Mouse (Mus musculus) heart, embryonic 15.5 days (tissue): ENCODE measurements around the gene Creb5. TPM values are rescaled to one million over a fixed set of nuclear protein-coding genes. Genes with fewer than 3 reads are reported as not detected.

Source experiments
- ATAC-seq: fragments of 200-750 bp; cut with Nextera tagmentation; replicated peaks from 2 replicates; pipeline ENCODE4 v1.8.0; 2017; ENCODE audit warnings: low read depth, moderate TSS enrichment; ENCODE audit not compliant: insufficient number of reproducible peaks, insufficient read depth, low FRiP score
- H3K27ac ChIP-seq: fragments of 300-500 bp; sonication (generic); 2 replicates; pipeline ENCODE4 v1.5.1; 2015; ENCODE audit warnings: mild to moderate bottlenecking, inconsistent platforms
- H3K27me3 ChIP-seq: fragments of 300-500 bp; sonication (generic); 2 replicates; pipeline ENCODE4 v1.6.1; 2015; ENCODE audit warnings: inconsistent platforms
- H3K36me3 ChIP-seq: fragments of 300-500 bp; sonication (generic); 2 replicates; pipeline ENCODE4 v1.6.1; 2015; ENCODE audit warnings: mild to moderate bottlenecking, inconsistent platforms
- H3K4me1 ChIP-seq: fragments of 300-500 bp; sonication (generic); replicated peaks from 2 replicates; pipeline ENCODE4 v1.6.1; 2015; ENCODE audit warnings: inconsistent platforms
- H3K4me2 ChIP-seq: fragments of 300-500 bp; sonication (generic); 2 replicates; pipeline ENCODE4 v1.6.1; 2015; ENCODE audit warnings: inconsistent platforms, mild to moderate bottlenecking, moderate library complexity
- H3K4me3 ChIP-seq: fragments of 300-500 bp; sonication (generic); 2 replicates; pipeline ENCODE4 v1.5.1; 2015; ENCODE audit warnings: mild to moderate bottlenecking, inconsistent platforms
- H3K9ac ChIP-seq: fragments of 300-500 bp; sonication (generic); 2 replicates; pipeline ENCODE4 v1.6.1; 2015; ENCODE audit warnings: mild to moderate bottlenecking, inconsistent platforms
- H3K9me3 ChIP-seq: fragments of 300-500 bp; sonication (generic); replicated peaks from 2 replicates; pipeline ENCODE4 v1.6.1; 2016; ENCODE audit warnings: inconsistent platforms
- WGBS: fragments of 180-500 bp; shearing (Covaris S2); methylation state at CpG from one replicate; pipeline ENCODE4 v1.1.7; 2015; ENCODE audit warnings: mixed read lengths; 5-methylcytosine and 5-hydroxymethylcytosine counted together
- polyA plus RNA-seq: library from polyadenylated mRNA; unstranded; fragments of >200 nt; fragmentation: Nextera tagmentation; extraction: Ambion mirVana; gene quantifications from 2 replicates; pipeline ENCODE4 v1.2.1, GENCODE M21; 2015

Creb5 gene
- polyA plus RNA-seq, 1 experiment from 2014 or later = 30.9 TPM

DNA sequence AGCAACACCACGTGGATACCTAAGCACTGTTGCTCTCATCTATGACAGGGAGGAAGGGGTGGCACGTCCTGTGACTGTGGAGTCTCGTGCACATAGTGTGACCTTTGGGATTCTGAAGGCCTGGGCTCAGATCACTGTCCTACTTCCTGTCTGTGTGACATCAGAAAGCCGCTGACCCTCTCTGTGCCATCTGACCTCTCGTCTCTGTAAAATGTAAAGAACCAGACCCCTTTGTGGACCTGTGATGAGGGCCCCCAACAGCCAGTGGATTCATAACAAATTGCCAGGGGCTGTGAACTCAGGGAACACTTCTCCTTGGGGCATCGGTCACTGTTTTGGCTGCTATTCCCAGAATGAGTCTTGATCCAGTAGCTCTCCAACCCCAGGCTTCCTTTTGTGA, 289.8 kb downstream of the Creb5 start:
- Histone ChIP-seq H3K4me3 (no peak overlapping the region), H3K27ac (no peak overlapping the region), H3K36me3 (no peaks in the 10 kb centered on the region), H3K4me1 (peaks cover 33% of the 10 kb centered on the region), H3K9me3 (no peaks in the 10 kb centered on the region), H3K27me3 (no peaks in the 10 kb centered on the region), H3K9ac (no peak overlapping the region), H3K4me2 (no peak overlapping the region)
- no peak for ATAC-seq
- WGBS = 84% methylated on average over 6 of the region's 6 CpGs

DNA sequence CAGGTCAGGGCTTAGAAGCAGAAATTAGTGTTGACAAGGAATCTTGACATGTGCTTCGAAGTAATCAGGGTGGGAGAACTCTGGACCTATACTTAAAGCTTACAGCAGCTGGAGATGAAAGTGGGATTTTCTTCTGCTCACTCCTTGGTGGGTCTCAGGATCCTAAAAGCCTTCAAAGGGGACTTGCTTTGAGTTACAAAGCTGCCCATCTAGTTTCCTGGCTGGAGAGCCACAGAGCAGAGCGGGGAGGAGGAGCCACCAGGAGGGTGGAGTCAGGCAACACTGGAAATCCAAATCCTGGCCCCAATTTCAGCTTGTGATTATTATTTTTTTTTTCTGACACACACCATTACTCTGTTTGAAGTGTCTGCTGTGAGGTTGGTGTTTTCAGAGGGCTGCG, 290.7 kb downstream of the Creb5 start:
- Histone ChIP-seq H3K27ac (no peak overlapping the region), H3K4me1 (peaks cover 30% of the 10 kb centered on the region), H3K36me3 (no peaks in the 10 kb centered on the region), H3K27me3 (no peaks in the 10 kb centered on the region), H3K4me3 (no peak overlapping the region), H3K9me3 (no peaks in the 10 kb centered on the region), H3K4me2 (no peak overlapping the region), H3K9ac (no peak overlapping the region)
- ATAC-seq = no peak
- WGBS = 83% methylated on average over 3 of the region's 3 CpGs

DNA sequence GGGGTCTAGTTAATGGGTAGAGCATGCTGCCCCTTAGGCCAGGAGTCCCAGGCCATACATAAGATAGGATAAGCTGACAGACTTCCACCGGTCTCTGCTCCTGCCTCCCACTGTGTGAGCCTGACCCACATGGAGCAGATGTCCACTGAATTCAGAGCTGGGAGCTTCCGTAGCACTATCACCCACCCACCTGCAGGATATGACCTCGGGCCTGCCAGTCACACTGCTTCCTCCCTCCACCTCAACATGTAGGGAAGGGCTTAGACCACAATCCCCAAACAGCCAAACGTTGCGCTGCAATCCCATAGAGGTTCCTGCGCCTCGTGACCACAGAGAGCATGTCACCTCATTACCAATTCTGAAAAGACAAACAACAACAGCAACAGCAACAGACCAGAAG, 293.3 kb downstream of the Creb5 start:
- no peaks in the 10 kb centered on the region for H3K9me3 ChIP-seq
- H3K27me3 ChIP-seq = no peaks in the 10 kb centered on the region
- H3K4me2 ChIP-seq = no peak overlapping the region
- peaks cover 38% of the 10 kb centered on the region for H3K4me1 ChIP-seq
- peak; percentile 27; the same call in 1 of the 2 replicates for ATAC-seq
- no peaks in the 10 kb centered on the region for H3K36me3 ChIP-seq
- WGBS = 70% methylated on average over 7 of the region's 7 CpGs
- no peak overlapping the region for H3K9ac ChIP-seq
- no peak overlapping the region for H3K27ac ChIP-seq
- no peak overlapping the region for H3K4me3 ChIP-seq

DNA sequence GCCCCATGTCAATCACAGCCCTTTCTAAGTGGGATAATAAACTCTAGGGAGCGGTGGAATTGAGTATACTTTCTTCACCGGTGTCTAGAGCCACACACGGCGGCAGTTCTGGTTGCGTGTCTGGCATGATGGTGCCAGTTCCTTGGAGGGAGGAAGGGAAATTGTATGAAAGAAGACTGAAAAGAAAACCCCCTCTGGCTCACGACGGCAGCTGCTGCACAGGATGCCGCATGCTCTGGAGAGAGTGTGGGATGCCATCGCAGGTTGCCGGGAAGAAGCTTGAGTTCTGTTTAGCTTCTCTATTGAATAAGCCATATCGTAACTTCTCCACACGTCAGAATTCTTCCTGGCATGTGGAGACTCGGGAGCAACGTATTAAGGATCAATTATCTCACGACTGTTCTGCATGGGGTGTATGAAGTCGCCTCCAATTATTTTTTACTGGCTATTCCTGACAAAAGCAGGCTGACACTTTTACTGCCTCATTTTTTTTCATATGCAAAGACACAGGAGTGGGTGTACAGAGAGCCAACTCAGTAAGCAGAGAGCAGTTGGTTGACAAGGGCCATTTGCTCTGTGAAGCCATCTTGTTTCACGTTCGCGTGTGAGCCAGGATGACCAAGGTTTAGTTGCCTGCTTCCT, 296.3 kb downstream of the Creb5 start:
- Histone ChIP-seq H3K9me3 (no peaks in the 10 kb centered on the region), H3K9ac (no peak overlapping the region), H3K4me1 (peaks cover 29% of the 10 kb centered on the region), H3K4me3 (no peak overlapping the region), H3K4me2 (no peak overlapping the region), H3K27me3 (no peaks in the 10 kb centered on the region), H3K36me3 (no peaks in the 10 kb centered on the region), H3K27ac (no peak overlapping the region)
- 74% methylated on average over 19 of the region's 19 CpGs for WGBS
- ATAC-seq = no peak

DNA sequence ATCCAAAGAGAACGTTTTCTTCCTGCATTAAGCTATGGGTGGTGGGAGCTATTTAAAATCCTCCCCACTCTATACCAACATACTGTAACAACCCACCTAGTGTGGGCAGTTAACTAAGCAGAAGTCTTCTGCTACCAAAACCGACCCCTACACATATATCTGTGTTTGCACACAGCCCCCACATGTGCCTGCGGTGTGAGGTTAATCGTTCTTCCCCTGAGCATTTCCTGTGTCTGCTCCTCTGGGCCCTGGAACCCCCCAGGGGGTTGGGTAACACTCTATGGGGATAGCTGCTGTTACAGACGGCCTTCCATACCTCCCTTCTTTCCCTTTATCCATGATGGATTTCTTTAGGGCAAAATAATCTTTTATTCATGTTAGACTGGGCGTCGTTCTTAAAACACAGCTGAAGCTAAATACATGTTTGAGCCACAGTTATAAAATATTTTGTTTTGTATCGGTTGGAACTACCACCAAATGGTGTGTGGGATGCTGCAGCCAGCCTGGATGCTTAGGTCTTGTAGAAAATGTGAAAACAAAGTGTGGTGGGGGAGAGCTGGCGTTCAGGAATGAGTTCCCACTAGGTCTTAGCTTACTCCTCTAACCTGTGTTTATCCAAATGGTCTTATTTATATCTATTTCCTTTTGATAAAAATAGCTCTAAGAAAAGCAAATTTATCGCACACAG, 297.8 kb downstream of the Creb5 start:
- Histone ChIP-seq H3K27ac (no peak overlapping the region), H3K27me3 (no peaks in the 10 kb centered on the region), H3K4me3 (no peak overlapping the region), H3K36me3 (no peaks in the 10 kb centered on the region), H3K4me1 (peaks cover 33% of the 10 kb centered on the region), H3K4me2 (no peak overlapping the region), H3K9ac (no peak overlapping the region), H3K9me3 (no peaks in the 10 kb centered on the region)
- ATAC-seq = no peak
- WGBS = 47% methylated on average over 10 of the region's 10 CpGs

DNA sequence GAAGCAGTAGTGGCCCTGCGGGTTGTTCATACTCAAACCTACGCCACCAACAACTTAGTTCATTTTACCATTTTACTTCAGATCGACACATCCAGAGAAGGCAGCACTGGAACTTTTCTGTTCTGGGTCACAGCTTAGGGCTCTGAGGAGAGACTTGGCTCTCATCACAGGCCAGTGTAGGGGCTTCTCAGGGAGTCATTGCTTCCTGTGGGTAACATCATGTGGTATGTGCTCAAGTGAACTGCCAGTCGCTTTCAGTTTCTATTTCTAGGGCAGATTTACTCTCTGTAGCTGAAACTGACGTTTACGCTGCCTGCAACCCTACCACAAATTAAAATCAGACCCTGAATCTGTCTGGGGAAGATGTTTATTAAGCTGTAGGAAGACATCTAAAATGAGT, 302.7 kb downstream of the Creb5 start:
- no peak overlapping the region for H3K9ac ChIP-seq
- peak overlapping the region; percentile 57 for H3K27ac ChIP-seq
- H3K36me3 ChIP-seq = no peaks in the 10 kb centered on the region
- H3K27me3 ChIP-seq = no peaks in the 10 kb centered on the region
- H3K4me2 ChIP-seq = peak overlapping the region; percentile 36
- ATAC-seq = no peak
- no peak overlapping the region; the same call in 1 of the 2 replicates for H3K4me3 ChIP-seq
- H3K4me1 ChIP-seq = peaks cover 28% of the 10 kb centered on the region
- 62% methylated on average over 6 of the region's 6 CpGs for WGBS
- H3K9me3 ChIP-seq = no peaks in the 10 kb centered on the region

DNA sequence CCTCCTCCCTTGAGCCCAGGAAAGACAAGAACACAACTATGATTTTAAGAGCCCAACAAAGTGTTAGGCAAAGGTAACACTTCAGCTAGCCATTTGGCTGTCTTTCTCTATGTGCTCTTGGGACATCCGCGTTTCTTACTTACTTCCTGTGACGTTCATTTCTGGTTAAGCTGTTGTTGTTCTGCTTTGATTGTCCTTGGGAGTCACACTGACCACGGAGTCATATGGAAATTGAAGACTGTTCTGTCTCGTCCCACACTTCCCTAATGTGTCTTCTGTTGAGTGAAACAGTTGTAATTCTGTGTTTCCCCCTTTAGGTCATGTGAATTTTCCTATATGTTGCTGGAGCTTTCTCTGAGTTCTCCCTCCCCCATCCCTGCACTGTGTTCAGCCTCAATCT, 305.2 kb downstream of the Creb5 start:
- no peak for ATAC-seq
- H3K9me3 ChIP-seq = no peaks in the 10 kb centered on the region
- no peak overlapping the region for H3K4me2 ChIP-seq
- H3K36me3 ChIP-seq = no peaks in the 10 kb centered on the region
- no peak overlapping the region for H3K9ac ChIP-seq
- H3K4me1 ChIP-seq = peaks cover 23% of the 10 kb centered on the region
- H3K4me3 ChIP-seq = no peak overlapping the region
- no peak overlapping the region for H3K27ac ChIP-seq
- WGBS = 82% methylated on average over 5 of the region's 5 CpGs
- no peaks in the 10 kb centered on the region for H3K27me3 ChIP-seq

DNA sequence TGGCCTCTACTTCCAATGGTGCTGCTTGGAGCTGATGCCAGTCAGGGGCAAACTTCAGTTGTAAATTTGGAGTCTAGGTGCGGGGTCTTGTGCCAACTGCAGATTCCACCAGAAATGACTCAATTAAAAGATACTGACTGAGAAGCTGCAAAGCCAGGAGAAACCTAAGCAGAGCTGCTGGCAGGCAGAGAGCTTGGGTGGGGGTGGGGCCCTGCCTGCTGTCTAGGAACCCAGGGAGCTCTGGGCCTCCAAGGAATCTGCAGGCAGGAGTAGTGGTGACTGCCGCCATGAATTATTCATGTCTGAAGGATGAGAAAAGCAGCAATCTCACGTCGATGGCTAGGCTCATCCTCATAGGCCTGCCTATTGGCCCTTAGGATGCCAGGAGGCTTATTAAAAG, 306.5 kb downstream of the Creb5 start:
- Histone ChIP-seq H3K4me1 (peaks cover 23% of the 10 kb centered on the region), H3K9me3 (no peaks in the 10 kb centered on the region), H3K4me3 (no peak overlapping the region), H3K9ac (no peak overlapping the region), H3K27ac (no peak overlapping the region), H3K36me3 (no peaks in the 10 kb centered on the region), H3K4me2 (no peak overlapping the region), H3K27me3 (no peaks in the 10 kb centered on the region)
- no peak for ATAC-seq
- 39% methylated on average over 4 of the region's 4 CpGs for WGBS

DNA sequence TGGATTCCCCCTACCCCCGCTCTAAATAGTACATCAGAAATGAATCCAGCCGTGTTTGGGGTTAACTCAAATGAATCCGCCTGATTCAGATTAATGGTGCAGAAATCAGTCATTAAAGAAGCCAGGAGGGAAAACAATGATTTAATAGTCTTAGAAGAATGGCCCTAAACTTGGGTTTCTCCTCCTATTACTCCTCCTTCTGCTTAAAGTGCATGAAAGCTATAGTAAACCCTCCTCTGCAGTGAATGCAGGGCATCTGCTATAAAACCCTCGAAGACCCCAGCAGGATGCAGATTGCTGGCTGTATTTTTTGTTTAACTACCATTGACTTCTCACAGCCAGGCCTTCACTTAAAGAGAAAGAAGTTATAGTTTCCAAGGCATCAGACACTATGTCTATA, 307.2 kb downstream of the Creb5 start:
- WGBS = 81% methylated on average over 4 of the region's 4 CpGs
- H3K27ac ChIP-seq = no peak overlapping the region
- no peaks in the 10 kb centered on the region for H3K36me3 ChIP-seq
- H3K4me2 ChIP-seq = no peak overlapping the region
- no peak overlapping the region for H3K9ac ChIP-seq
- H3K27me3 ChIP-seq = no peaks in the 10 kb centered on the region
- H3K4me3 ChIP-seq = no peak overlapping the region
- ATAC-seq = no peak
- H3K4me1 ChIP-seq = peaks cover 23% of the 10 kb centered on the region
- H3K9me3 ChIP-seq = no peaks in the 10 kb centered on the region

DNA sequence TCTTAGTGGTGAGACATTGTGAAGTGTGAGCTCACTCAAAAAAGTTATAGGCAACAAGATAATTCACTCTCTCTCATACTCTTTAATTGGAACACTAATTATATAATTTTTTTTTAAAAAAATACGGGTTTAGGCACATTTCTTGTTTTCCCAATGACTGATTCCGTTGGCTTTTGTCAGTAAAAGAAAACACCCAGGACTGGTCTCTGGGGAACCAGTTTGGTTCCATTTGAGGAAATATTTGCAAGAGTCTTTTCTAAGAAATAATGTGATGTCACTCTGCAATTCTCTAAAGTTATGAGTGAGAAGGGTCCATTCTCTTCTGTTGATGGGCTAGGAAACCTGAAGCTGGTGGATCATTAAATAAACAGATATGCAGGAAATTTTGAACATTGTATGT, 309.3 kb downstream of the Creb5 start:
- Histone ChIP-seq H3K9me3 (no peaks in the 10 kb centered on the region), H3K9ac (no peak overlapping the region), H3K4me1 (peaks cover 17% of the 10 kb centered on the region), H3K4me3 (no peak overlapping the region), H3K27me3 (no peaks in the 10 kb centered on the region), H3K36me3 (no peaks in the 10 kb centered on the region), H3K4me2 (no peak overlapping the region), H3K27ac (no peak overlapping the region)
- no peak for ATAC-seq
- 76% methylated on average over 2 of the region's 2 CpGs for WGBS

DNA sequence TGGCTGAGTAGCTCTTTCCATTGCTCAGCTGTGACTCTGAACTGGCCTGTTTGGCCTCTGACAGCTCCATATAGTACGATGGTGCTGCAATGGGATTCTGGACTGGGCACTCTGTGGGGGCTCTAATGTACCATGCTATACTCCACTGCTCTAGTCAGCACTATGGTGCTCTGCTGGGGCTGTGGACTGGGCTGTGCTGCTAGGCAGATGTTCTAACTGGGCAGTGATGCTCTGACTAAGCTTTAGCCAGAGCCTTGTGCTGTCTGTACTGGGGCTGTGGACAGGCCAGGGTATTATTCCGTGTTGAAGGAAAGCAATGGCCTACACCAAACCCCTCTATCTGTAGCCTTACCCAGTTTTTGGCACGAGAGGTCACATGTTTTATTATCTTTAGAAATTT, 316.0 kb downstream of the Creb5 start:
- no peak overlapping the region for H3K4me3 ChIP-seq
- ATAC-seq = no peak

DNA sequence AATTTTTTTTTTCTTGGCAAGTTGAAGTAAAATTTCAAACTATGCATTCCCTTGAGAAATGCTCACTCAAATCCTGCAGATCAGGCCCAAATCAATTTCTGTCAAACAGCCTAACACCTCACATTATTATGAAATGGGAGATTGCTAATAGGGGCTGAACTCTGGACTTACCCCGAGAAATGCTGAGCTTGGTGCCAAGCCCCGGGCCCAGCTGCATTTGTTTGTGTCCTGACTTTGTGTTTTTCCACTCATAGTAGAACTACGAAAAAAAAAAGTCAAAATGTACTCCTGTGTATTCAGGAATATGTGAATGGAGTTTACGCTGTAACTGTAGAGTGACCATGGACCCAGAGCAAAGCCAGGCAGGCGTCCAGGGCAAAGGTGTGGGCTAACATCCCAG, 316.6 kb downstream of the Creb5 start:
- 65% methylated on average over 5 of the region's 5 CpGs for WGBS
- Histone ChIP-seq H3K4me2 (no peak overlapping the region), H3K27me3 (no peaks in the 10 kb centered on the region), H3K9ac (no peak overlapping the region), H3K4me1 (peaks cover 28% of the 10 kb centered on the region), H3K36me3 (no peaks in the 10 kb centered on the region), H3K9me3 (no peaks in the 10 kb centered on the region), H3K4me3 (no peak overlapping the region), H3K27ac (peak overlapping the region; percentile 71)
- ATAC-seq = no peak

More for the DNA sequence above, 316.0 kb downstream of the Creb5 start:
- H3K9me3 ChIP-seq = no peaks in the 10 kb centered on the region
- no peaks in the 10 kb centered on the region for H3K27me3 ChIP-seq
- no peak overlapping the region for H3K27ac ChIP-seq
- H3K9ac ChIP-seq = no peak overlapping the region
- H3K36me3 ChIP-seq = no peaks in the 10 kb centered on the region
- 74% methylated on average over 3 of the region's 3 CpGs for WGBS
- peaks cover 28% of the 10 kb centered on the region for H3K4me1 ChIP-seq
- H3K4me2 ChIP-seq = no peak overlapping the region
